Mouse (Mus musculus) T-helper 17 cell (primary cell): ENCODE measurements at regions not wholly inside any gene's neighbourhood (a gene's known extent, or its start where the extent isn't known, plus 50 kb on each side); places are given as distances from the start of the nearest gene placed in this dataset.

Source experiments
- in situ Hi-C, 2 experiments: fragments of 300-600 bp; cut with MboI, MseI; formaldehyde crosslinking; loops; 1 replicate in 1 of 2; 2 replicates in 1 of 2; pipeline ENCODE4 v1.15.1; 2025; ENCODE audit warnings: high pct_unique_total_duplicates in 2 of 2

- in situ Hi-C loops: no loop called here
Measured at GRCm38 (mm10) chr12:107095409-107095808, 393.0 kb upstream of the 3110018I06Rik start.

GRCm38 (mm10) chr12:107104570-107104969 is 383.9 kb upstream of the 3110018I06Rik start:
- in situ Hi-C loops: no loop called here

GRCm38 (mm10) chr12:107105017-107105416 is 383.4 kb upstream of the 3110018I06Rik start:
- in situ Hi-C loops: no loop called here

GRCm38 (mm10) chr12:107111908-107112770 is 376.3 kb upstream of the 3110018I06Rik start:
- in situ Hi-C loops: no loop called here

GRCm38 (mm10) chr12:107118364-107118763 is 370.1 kb upstream of the 3110018I06Rik start:
- in situ Hi-C loops: no loop called here

- in situ Hi-C loops: no loop called here
Measured at GRCm38 (mm10) chr12:107119076-107119475, 369.4 kb upstream of the 3110018I06Rik start.

- in situ Hi-C loops: loop anchor here (5.0 to 10.0 kb wide), 3 partner anchors 64 to 872 kb away; no protein-coding TSS in a partner anchor
Measured at GRCm38 (mm10) chr12:107120486-107121186, 367.8 kb upstream of the 3110018I06Rik start.

- in situ Hi-C loops: loop anchor here (5.0 to 10.0 kb wide), 3 partner anchors 63 to 870 kb away; no protein-coding TSS in a partner anchor
Measured at GRCm38 (mm10) chr12:107121990-107122389, 366.4 kb upstream of the 3110018I06Rik start.

- in situ Hi-C loops: loop anchor here (5.0 to 10.0 kb wide), 3 partner anchors 61 to 869 kb away; no protein-coding TSS in a partner anchor
Measured at GRCm38 (mm10) chr12:107123661-107124060, 364.8 kb upstream of the 3110018I06Rik start.

- in situ Hi-C loops: loop anchor here (5.0 to 10.0 kb wide), 3 partner anchors 60 to 868 kb away; no protein-coding TSS in a partner anchor
Measured at GRCm38 (mm10) chr12:107124263-107124885, 364.1 kb upstream of the 3110018I06Rik start.

GRCm38 (mm10) chr12:107125201-107125600 is 363.2 kb upstream of the 3110018I06Rik start:
- in situ Hi-C loops: loop anchor here (5.0 to 25.0 kb wide), 5 partner anchors 57 to 1512 kb away; no protein-coding TSS in a partner anchor

GRCm38 (mm10) chr12:107126056-107126455 is 362.4 kb upstream of the 3110018I06Rik start:
- in situ Hi-C loops: loop anchor here (5.0 to 25.0 kb wide), 5 partner anchors 56 to 1511 kb away; no protein-coding TSS in a partner anchor

GRCm38 (mm10) chr12:107127591-107127990 is 360.8 kb upstream of the 3110018I06Rik start:
- in situ Hi-C loops: loop anchor here (5.0 to 25.0 kb wide), 5 partner anchors 55 to 1510 kb away; no protein-coding TSS in a partner anchor

GRCm38 (mm10) chr12:107129232-107129631 is 359.2 kb upstream of the 3110018I06Rik start:
- in situ Hi-C loops: loop anchor here (5.0 to 25.0 kb wide), 5 partner anchors 53 to 1508 kb away; no protein-coding TSS in a partner anchor

- in situ Hi-C loops: loop anchor here in 1 of 2 experiments (25.0 kb wide), 1 partner anchor 1506 kb away; no protein-coding TSS in a partner anchor
Measured at GRCm38 (mm10) chr12:107131351-107131750, 357.1 kb upstream of the 3110018I06Rik start.

- in situ Hi-C loops: loop anchor here in 1 of 2 experiments (25.0 kb wide), 1 partner anchor 1505 kb away; no protein-coding TSS in a partner anchor
Measured at GRCm38 (mm10) chr12:107131841-107132240, 356.6 kb upstream of the 3110018I06Rik start.

GRCm38 (mm10) chr12:107132501-107132900 is 355.9 kb upstream of the 3110018I06Rik start:
- in situ Hi-C loops: loop anchor here in 1 of 2 experiments (25.0 kb wide), 1 partner anchor 1505 kb away; no protein-coding TSS in a partner anchor

- in situ Hi-C loops: loop anchor here in 1 of 2 experiments (25.0 kb wide), 1 partner anchor 1503 kb away; no protein-coding TSS in a partner anchor
Measured at GRCm38 (mm10) chr12:107134353-107134752, 354.1 kb upstream of the 3110018I06Rik start.

GRCm38 (mm10) chr12:107138677-107139400 is 349.6 kb upstream of the 3110018I06Rik start:
- in situ Hi-C loops: loop anchor here in 1 of 2 experiments (25.0 kb wide), 1 partner anchor 1498 kb away; no protein-coding TSS in a partner anchor
